Mouse (Mus musculus): Measurements from ENCODE around the gene Gbf1.

DNA sequence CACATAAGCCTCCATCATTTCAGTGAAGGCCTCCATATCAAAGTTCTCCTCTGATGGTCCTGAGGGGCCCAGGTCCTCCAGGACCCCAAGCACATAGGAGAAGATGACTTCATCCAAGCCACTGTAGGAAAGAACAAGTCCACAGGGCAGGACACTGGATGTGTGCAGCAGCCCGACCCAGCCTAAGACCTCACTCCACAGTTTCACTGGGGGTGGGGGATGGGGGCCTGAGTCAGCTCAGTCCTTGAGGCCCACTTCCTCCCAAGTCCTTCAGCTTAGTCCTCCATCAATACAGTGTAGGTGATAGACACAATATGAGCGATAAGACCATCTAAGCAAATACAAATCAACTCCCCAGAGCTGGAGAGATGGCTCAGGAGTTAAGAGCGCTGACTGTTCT, 179.6 kb downstream of the Gbf1 start:
- TF ChIP-seq TCF3 (IDR thresholded peaks at IDR 0.05; ENCODE audit: insufficient read length, low read depth) = no peak
- TF ChIP-seq POLR2A (IDR thresholded peaks at IDR 0.05; ENCODE audit: insufficient read length, low read depth) = no peak
- no peak for TF ChIP-seq SRF (IDR thresholded peaks at IDR 0.05; ENCODE audit: control insufficient read depth, insufficient read length, low read depth)
- no peak for TF ChIP-seq E2F4 (IDR thresholded peaks at IDR 0.05; ENCODE audit: insufficient read depth)
